Comparison of ENCODE assay signal across 9 mouse cellular contexts in genomic region chr7:29316137-29316734, GRCm38 (mm10). TPM values are rescaled to one million over a fixed set of nuclear protein-coding genes. Genes with fewer than 3 reads are reported as not detected.
DNase-seq lines count a peak whose midpoint lies in the region; ATAC-seq and TF ChIP-seq lines count a peak whose summit lies in the region.
"Had no signal": no experiment of that assay in that cellular context is flagged by ENCODE, and none has a peak within 500 bp of the region (broad histone marks: within the 10 kb centered on the region; RNA-seq: fewer than 3 reads in every experiment).

No protein-coding gene starts in this region.

- H3K4me1 ChIP-seq in lung, postnatal 0 days (ENCODE audit: insufficient read depth, low read depth, low read length), result peaks cover 12% of the 10 kb centered on the region; the same call in 1 of the 2 replicates
- peaks cover 66% of the 10 kb centered on the region for H3K4me1 ChIP-seq in forebrain, embryonic 14.5 days (ENCODE audit: control insufficient read depth, insufficient read depth, low read length)
- peaks cover 87% of the 10 kb centered on the region for H3K4me1 ChIP-seq in limb, embryonic 10.5 days
- peaks cover 49% of the 10 kb centered on the region for H3K4me1 ChIP-seq in stomach, embryonic 14.5 days (ENCODE audit: control insufficient read depth, insufficient read depth, low read length)
- peaks cover 38% of the 10 kb centered on the region for H3K4me1 ChIP-seq in heart, embryonic 12.5 days (replicated peaks)

- H3K9ac ChIP-seq in lung, postnatal 0 days (replicated peaks; ENCODE audit: low read depth), result no peak overlapping the region
- H3K9ac ChIP-seq in forebrain, embryonic 14.5 days (ENCODE audit: low read length), result peak overlapping the region; percentile 1
- no peak overlapping the region for H3K9ac ChIP-seq in stomach, embryonic 14.5 days (replicated peaks; ENCODE audit: low read depth, low read length)
- no peak overlapping the region for H3K9ac ChIP-seq in heart, embryonic 12.5 days

- H3K4me3 ChIP-seq in lung, postnatal 0 days (ENCODE audit: low read depth, low read length), result no peak overlapping the region
- H3K4me3 ChIP-seq in forebrain, embryonic 14.5 days (ENCODE audit: low read depth, low read length), result no peak overlapping the region
- peak overlapping the region; percentile 18 for H3K4me3 ChIP-seq in limb, embryonic 10.5 days
- H3K4me3 ChIP-seq in stomach, embryonic 14.5 days (ENCODE audit: low read depth, low read length), result no peak overlapping the region
- H3K4me3 ChIP-seq in heart, embryonic 12.5 days, result no peak overlapping the region

- H3K36me3 ChIP-seq in lung, postnatal 0 days (ENCODE audit: insufficient read depth, low read length), result no peaks in the 10 kb centered on the region
- H3K36me3 ChIP-seq in forebrain, embryonic 14.5 days (ENCODE audit: control insufficient read depth, insufficient read depth, low read length), result peaks cover 43% of the 10 kb centered on the region
- peaks cover 45% of the 10 kb centered on the region for H3K36me3 ChIP-seq in limb, embryonic 10.5 days
- no peaks in the 10 kb centered on the region; the same call in 1 of the 2 replicates for H3K36me3 ChIP-seq in stomach, embryonic 14.5 days (ENCODE audit: control insufficient read depth, insufficient read depth, low read length)
- no peaks in the 10 kb centered on the region for H3K36me3 ChIP-seq in heart, embryonic 12.5 days

- 0 out of 2 replicates have a peak overlapping the region, but pooled peaks have one; percentile 20 for H3K27ac ChIP-seq in lung, postnatal 0 days (ENCODE audit: low read length)
- peak overlapping the region; percentile 96 for H3K27ac ChIP-seq in forebrain, embryonic 14.5 days (ENCODE audit: low read depth, low read length)
- peak overlapping the region; percentile 95 for H3K27ac ChIP-seq in limb, embryonic 10.5 days
- H3K27ac ChIP-seq in stomach, embryonic 14.5 days (ENCODE audit: low read length), result peak overlapping the region; percentile 35; the same call in 1 of the 2 replicates
- H3K27ac ChIP-seq in heart, embryonic 12.5 days (ENCODE audit: poor library complexity, severe bottlenecking), result no peak overlapping the region

- H3K4me2 ChIP-seq in lung, postnatal 0 days (replicated peaks; ENCODE audit: low read depth, low read length), result no peak overlapping the region
- no peak overlapping the region for H3K4me2 ChIP-seq in forebrain, embryonic 14.5 days (ENCODE audit: low read length)
- H3K4me2 ChIP-seq in stomach, embryonic 14.5 days (replicated peaks; ENCODE audit: low read depth, low read length), result no peak overlapping the region
- no peak overlapping the region for H3K4me2 ChIP-seq in heart, embryonic 12.5 days

- no peak; the same call in 1 of the 2 replicates for TF ChIP-seq CTCF in lung, postnatal 0 days (IDR thresholded peaks at IDR 0.05)

- H3K9me3 ChIP-seq in lung, postnatal 0 days (ENCODE audit: low read length), result no peaks in the 10 kb centered on the region
- no peaks in the 10 kb centered on the region for H3K9me3 ChIP-seq in forebrain, embryonic 14.5 days (replicated peaks; ENCODE audit: control insufficient read depth, low read length)
- H3K9me3 ChIP-seq in limb, embryonic 10.5 days (replicated peaks), result no peaks in the 10 kb centered on the region
- no peaks in the 10 kb centered on the region for H3K9me3 ChIP-seq in stomach, embryonic 14.5 days (ENCODE audit: control insufficient read depth, low read depth, low read length)
- no peaks in the 10 kb centered on the region for H3K9me3 ChIP-seq in heart, embryonic 12.5 days (replicated peaks)

- 53% methylated on average over 17 of the region's 17 CpGs for WGBS in lung, postnatal 0 days
- WGBS in forebrain, embryonic 14.5 days, result 61% methylated on average over 15 of the region's 17 CpGs
- 62% methylated on average over 17 of the region's 17 CpGs for WGBS in limb, embryonic 10.5 days
- WGBS in stomach, embryonic 14.5 days, result 53% methylated on average over 17 of the region's 17 CpGs
- WGBS in heart, embryonic 12.5 days, result 55% methylated on average over 17 of the region's 17 CpGs

- H3K27me3 ChIP-seq in lung, postnatal 0 days (replicated peaks; ENCODE audit: insufficient read depth, low read length), result no peaks in the 10 kb centered on the region
- H3K27me3 ChIP-seq in forebrain, embryonic 14.5 days (replicated peaks; ENCODE audit: control insufficient read depth, insufficient read depth, low read length), result no peaks in the 10 kb centered on the region
- H3K27me3 ChIP-seq in limb, embryonic 10.5 days (ENCODE audit: low read depth, poor library complexity, severe bottlenecking), result no peaks in the 10 kb centered on the region
- H3K27me3 ChIP-seq in stomach, embryonic 14.5 days (ENCODE audit: control insufficient read depth, insufficient read depth, low read length), result no peaks in the 10 kb centered on the region
- peaks cover 57% of the 10 kb centered on the region for H3K27me3 ChIP-seq in heart, embryonic 12.5 days (replicated peaks)

- no peak for ATAC-seq in lung, postnatal 0 days
- ATAC-seq in forebrain, embryonic 14.5 days, result no peak
- 0 out of 2 replicates have a peak, but pooled peaks have one; percentile 3 for ATAC-seq in stomach, embryonic 14.5 days (ENCODE audit: insufficient number of reproducible peaks, insufficient read depth, low FRiP score, low read depth)
- no peak for ATAC-seq in heart, embryonic 12.5 days (ENCODE audit: insufficient number of reproducible peaks, low FRiP score)
- no peak for ATAC-seq in erythroid progenitor cell, adult 5-6 weeks (replicated peaks; ENCODE audit: low FRiP score, poor library complexity, severe bottlenecking)

- peak; percentile 21 for DNase-seq in lung, postnatal 0 days (ENCODE audit: low spot score)
- no peak for DNase-seq in lung, postnatal 36 days
- DNase-seq in forebrain, embryonic 14.5 days (ENCODE audit: low spot score), result no peak
- DNase-seq in limb, embryonic 10.5 days (ENCODE audit: low spot score), result no peak
- DNase-seq: heart, adult 11 months had no signal

- TF ChIP-seq EP300 in lung, postnatal 0 days (IDR thresholded peaks at IDR 0.05), result no peak

RNA-seq across cellular contexts. Expression of gene Dpf1, which starts 12.5 kb away (rescaled TPM):
- 2.0 and 2.5 TPM in 2 replicates for polyA plus RNA-seq in lung, postnatal 0 days (2015; fragmentation: Nextera tagmentation; extraction: Ambion mirVana)
- polyA plus RNA-seq in forebrain, embryonic 14.5 days (2014; fragmentation: Nextera tagmentation; extraction: Ambion mirVana), result 167 and 205 TPM in 2 replicates
- polyA plus RNA-seq in limb, embryonic 10.5 days (2016; fragmentation: Nextera tagmentation; extraction: Ambion mirVana), result 24.0 and 32.9 TPM in 2 replicates
- 6.0 and 11.0 TPM in 2 replicates for polyA plus RNA-seq in stomach, embryonic 14.5 days (2014; fragmentation: Nextera tagmentation; extraction: Ambion mirVana)
- 2.2 TPM in 2 replicates for polyA plus RNA-seq in heart, embryonic 12.5 days (2016; fragmentation: Nextera tagmentation; extraction: Ambion mirVana)
- total RNA-seq in erythroid progenitor cell, adult 5-6 weeks (2015; ENCODE audit: low replicate concordance), result not detected in 2 replicates
- total RNA-seq in erythroid progenitor cell, adult 5-6 weeks (2017; ENCODE audit: low replicate concordance), result not detected in 2 replicates
- total RNA-seq: neutrophil, adult 5-6 weeks had no signal

RNA-seq across cellular contexts. Expression of gene Ppp1r14a, which starts 27.1 kb away (rescaled TPM):
- polyA plus RNA-seq in lung, postnatal 0 days (2015; fragmentation: Nextera tagmentation; extraction: Ambion mirVana), result 222 and 246 TPM in 2 replicates
- polyA plus RNA-seq in forebrain, embryonic 14.5 days (2014; fragmentation: Nextera tagmentation; extraction: Ambion mirVana), result 5.7 and 9.8 TPM in 2 replicates
- 5.4 and 6.1 TPM in 2 replicates for polyA plus RNA-seq in limb, embryonic 10.5 days (2016; fragmentation: Nextera tagmentation; extraction: Ambion mirVana)
- 47.4 and 51.3 TPM in 2 replicates for polyA plus RNA-seq in stomach, embryonic 14.5 days (2014; fragmentation: Nextera tagmentation; extraction: Ambion mirVana)
- 13.2 and 13.9 TPM in 2 replicates for polyA plus RNA-seq in heart, embryonic 12.5 days (2016; fragmentation: Nextera tagmentation; extraction: Ambion mirVana)
- not detected in 2 replicates for total RNA-seq in erythroid progenitor cell, adult 5-6 weeks (2015; ENCODE audit: low replicate concordance)
- total RNA-seq in erythroid progenitor cell, adult 5-6 weeks (2017; ENCODE audit: low replicate concordance), result not detected in 2 replicates
- total RNA-seq: neutrophil, adult 5-6 weeks had no signal

RNA-seq across cellular contexts. Expression of gene Spint2, which starts 34.5 kb away (rescaled TPM):
- 429 and 453 TPM in 2 replicates for polyA plus RNA-seq in lung, postnatal 0 days (2015; fragmentation: Nextera tagmentation; extraction: Ambion mirVana)
- polyA plus RNA-seq in forebrain, embryonic 14.5 days (2014; fragmentation: Nextera tagmentation; extraction: Ambion mirVana), result 46.6 and 51.3 TPM in 2 replicates
- polyA plus RNA-seq in limb, embryonic 10.5 days (2016; fragmentation: Nextera tagmentation; extraction: Ambion mirVana), result 58.8 and 71.8 TPM in 2 replicates
- polyA plus RNA-seq in stomach, embryonic 14.5 days (2014; fragmentation: Nextera tagmentation; extraction: Ambion mirVana), result 386 and 405 TPM in 2 replicates
- polyA plus RNA-seq in heart, embryonic 12.5 days (2016; fragmentation: Nextera tagmentation; extraction: Ambion mirVana), result 87.7 and 90.4 TPM in 2 replicates
- total RNA-seq in erythroid progenitor cell, adult 5-6 weeks (2015; ENCODE audit: low replicate concordance), result 4.2 and 7.9 TPM in 2 replicates
- 3.0 TPM in 1 of 2 replicates, not detected in the other for total RNA-seq in erythroid progenitor cell, adult 5-6 weeks (2017; ENCODE audit: low replicate concordance)
